Mouse (Mus musculus): ENCODE results near the gene Rnasel. TPM values are rescaled to one million over a fixed set of nuclear protein-coding genes. Genes with fewer than 3 reads are reported as not detected.

The Rnasel gene
- 3.3 and 3.7 TPM in 2 replicates for polyA plus RNA-seq (2012; rRNA removed)

GRCm38 (mm10) chr1:153749211-153749801 is at the start of gene Rnasel:
Rnasel (plus strand) TSS chr1:153749426.

GRCm38 (mm10) chr1:153740145-153740544 is 9.1 kb upstream of the Rnasel start, which contains the start of gene Rgs16:
Rgs16 (plus strand) TSS chr1:153740349.

Other genes with a start within 250 kb of the Rnasel start
- gene Npl, start 199.4 kb upstream of the Rnasel start, polyA plus RNA-seq (2012; rRNA removed), result 2.6 and 3.0 TPM in 2 replicates
- 0.01 and 0.02 TPM in 2 replicates for gene Rgs8, start 96.4 kb upstream of the Rnasel start, polyA plus RNA-seq (2012; rRNA removed)
- 2.5 and 3.3 TPM in 2 replicates for gene Rgs16, start 9.1 kb upstream of the Rnasel start, polyA plus RNA-seq (2012; rRNA removed)
- gene Rgsl1, start 94.7 kb downstream of the Rnasel start, polyA plus RNA-seq (2012; rRNA removed), result 0.05 and 0.07 TPM in 2 replicates
- gene Teddm1b, start 124.9 kb downstream of the Rnasel start, polyA plus RNA-seq (2012; rRNA removed), result not detected in 2 replicates
- not detected in 2 replicates for gene Teddm1a, start 142.3 kb downstream of the Rnasel start, polyA plus RNA-seq (2012; rRNA removed)
- 223 and 245 TPM in 2 replicates for gene Glul, start 150.5 kb downstream of the Rnasel start, polyA plus RNA-seq (2012; rRNA removed)
- gene Teddm2, start 150.8 kb downstream of the Rnasel start, polyA plus RNA-seq (2012; rRNA removed), result 0.71 and 0.86 TPM in 2 replicates